Mouse (Mus musculus) right cerebral cortex, postnatal 4 days (tissue): Measurements from ENCODE around the gene Btbd35f26.
"Not testable (repeated sequence)": the region's sequence is repeated elsewhere in the genome, so short reads cannot be mapped to it uniquely, and the experiment has no call there.

ENCODE experiments used
- DNase-seq: peaks from one replicate; pipeline ENCODE4 v3.0.0-alpha.2; 2022

The Btbd35f26 gene

DNA sequence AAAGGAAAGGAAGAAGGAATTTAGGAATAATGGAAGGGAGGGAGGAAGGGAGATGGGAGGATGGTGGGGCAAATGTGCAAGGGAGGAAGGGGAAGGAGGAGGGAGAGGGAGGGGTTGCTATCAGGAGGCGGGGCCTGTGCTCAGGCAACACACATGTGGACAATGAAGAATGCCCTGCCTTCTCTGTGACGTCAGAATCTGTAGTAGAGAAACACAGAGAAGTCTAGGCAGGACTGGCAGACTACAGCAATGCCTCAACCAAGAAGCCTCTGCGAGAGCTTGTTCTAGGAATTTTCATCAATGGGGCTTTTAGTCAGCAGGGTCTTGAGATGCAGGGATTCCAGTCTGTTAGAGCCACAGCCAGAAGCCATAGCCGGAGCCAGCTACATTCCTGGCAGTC is at the start of gene Btbd35f26:
TSS of gene Btbd35f26 (plus strand) at position 301 of the 400 bp plus-strand sequence.
- not testable (repeated sequence) for DNase-seq

DNA sequence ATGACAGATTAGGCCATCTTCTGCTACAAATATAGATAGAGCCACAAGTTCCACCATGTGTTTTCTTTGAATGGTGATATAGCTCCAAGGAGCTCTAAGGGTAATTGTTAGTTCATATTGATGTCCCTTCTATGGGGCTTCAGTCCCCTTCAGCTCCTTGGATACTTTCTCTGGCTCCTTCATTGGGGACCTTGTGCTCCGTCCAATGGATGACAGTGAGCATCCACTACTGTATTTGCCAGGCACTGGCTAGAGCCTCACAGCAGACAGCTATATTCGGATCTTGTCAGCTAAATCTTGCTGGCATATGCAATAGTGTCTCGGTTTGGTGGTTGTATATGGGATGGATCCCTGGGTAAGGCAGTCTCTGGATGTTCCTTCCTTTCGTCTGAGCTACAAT is 5.7 kb downstream of the Btbd35f26 start:
- not testable (repeated sequence) for DNase-seq

DNA sequence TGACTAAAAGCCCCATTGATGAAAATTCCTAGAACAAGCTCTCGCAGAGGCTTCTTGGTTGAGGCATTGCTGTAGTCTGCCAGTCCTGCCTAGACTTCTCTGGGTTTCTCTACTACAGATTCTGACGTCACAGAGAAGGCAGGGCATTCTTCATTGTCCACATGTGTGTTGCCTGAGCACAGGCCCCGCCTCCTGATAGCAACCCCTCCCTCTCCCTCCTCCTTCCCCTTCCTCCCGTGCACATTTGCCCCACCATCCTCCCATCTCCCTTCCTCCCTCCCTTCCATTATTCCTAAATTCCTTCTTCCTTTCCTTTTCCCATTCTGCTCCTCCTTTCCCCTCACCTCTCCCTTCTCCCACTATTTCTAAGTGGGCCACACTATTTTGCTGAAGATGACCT is 47.6 kb downstream of the Btbd35f26 start, which contains the start of gene Btbd35f19:
TSS of gene Btbd35f19 (minus strand) at position 101 of the 400 bp plus-strand sequence.
- not testable (repeated sequence) for DNase-seq
